Mouse (Mus musculus) erythroblast, embryonic 14.5 days (primary cell): ENCODE results near the gene Ccm2l. TPM values are rescaled to one million over a fixed set of nuclear protein-coding genes. Genes with fewer than 3 reads are reported as not detected.

Experiments used
- H3K27me3 ChIP-seq: 2 replicates; pipeline ENCODE4 v1.6.1; 2012; ENCODE audit warnings: inconsistent platforms; ENCODE audit not compliant: control insufficient read depth
- H3K36me3 ChIP-seq: 2 replicates; pipeline ENCODE4 v1.6.1; 2012; ENCODE audit warnings: mild to moderate bottlenecking, inconsistent platforms; ENCODE audit not compliant: control insufficient read depth
- H3K4me1 ChIP-seq: 2 replicates; pipeline ENCODE4 v1.6.1; 2012; ENCODE audit warnings: inconsistent platforms; ENCODE audit not compliant: control insufficient read depth
- H3K4me3 ChIP-seq: replicated peaks from 2 replicates; pipeline ENCODE3; 2012; ENCODE audit warnings: moderate library complexity, mild to moderate bottlenecking, inconsistent platforms
- H3K9me3 ChIP-seq: 2 replicates; pipeline ENCODE4 v1.6.1; 2012; ENCODE audit warnings: low read length, inconsistent platforms, mixed read lengths; ENCODE audit not compliant: control insufficient read depth
- GATA1 ChIP-seq: IDR thresholded peaks from 2 replicates; pipeline ENCODE4 v1.6.1; 2012; ENCODE audit warnings: low read length, inconsistent platforms, mixed read lengths
- TAL1 ChIP-seq: IDR thresholded peaks from 3 replicates; pipeline ENCODE4 v1.6.1; 2012; ENCODE audit warnings: low read length, inconsistent platforms, mixed read lengths
- polyA plus RNA-seq: library from polyadenylated mRNA; stranded (reverse); fragments of >175 nt; gene quantifications from 2 replicates; pipeline ENCODE4 v1.2.3, GENCODE M21; 2012

Gene Ccm2l
- polyA plus RNA-seq, 1 experiment, result not detected

GRCm38 (mm10) chr2:153051095-153051494 lies 14.7 kb upstream of the Ccm2l start:
- peaks cover 29% of the 10 kb centered on the region for H3K27me3 ChIP-seq
- TF ChIP-seq GATA1, result no peak
- no peak for TF ChIP-seq TAL1
- no peaks in the 10 kb centered on the region for H3K36me3 ChIP-seq
- H3K4me3 ChIP-seq, result no peak overlapping the region
- H3K4me1 ChIP-seq, result no peaks in the 10 kb centered on the region
- H3K9me3 ChIP-seq, result no peaks in the 10 kb centered on the region

- Histone ChIP-seq H3K4me1 (no peaks in the 10 kb centered on the region), H3K9me3 (no peaks in the 10 kb centered on the region), H3K4me3 (no peak overlapping the region), H3K27me3 (peaks cover 29% of the 10 kb centered on the region), H3K36me3 (no peaks in the 10 kb centered on the region)
- no peak for TF ChIP-seq GATA1
- TF ChIP-seq TAL1, result no peak
Observed at GRCm38 (mm10) chr2:153051537-153051936, 14.2 kb upstream of the Ccm2l start.

DNA sequence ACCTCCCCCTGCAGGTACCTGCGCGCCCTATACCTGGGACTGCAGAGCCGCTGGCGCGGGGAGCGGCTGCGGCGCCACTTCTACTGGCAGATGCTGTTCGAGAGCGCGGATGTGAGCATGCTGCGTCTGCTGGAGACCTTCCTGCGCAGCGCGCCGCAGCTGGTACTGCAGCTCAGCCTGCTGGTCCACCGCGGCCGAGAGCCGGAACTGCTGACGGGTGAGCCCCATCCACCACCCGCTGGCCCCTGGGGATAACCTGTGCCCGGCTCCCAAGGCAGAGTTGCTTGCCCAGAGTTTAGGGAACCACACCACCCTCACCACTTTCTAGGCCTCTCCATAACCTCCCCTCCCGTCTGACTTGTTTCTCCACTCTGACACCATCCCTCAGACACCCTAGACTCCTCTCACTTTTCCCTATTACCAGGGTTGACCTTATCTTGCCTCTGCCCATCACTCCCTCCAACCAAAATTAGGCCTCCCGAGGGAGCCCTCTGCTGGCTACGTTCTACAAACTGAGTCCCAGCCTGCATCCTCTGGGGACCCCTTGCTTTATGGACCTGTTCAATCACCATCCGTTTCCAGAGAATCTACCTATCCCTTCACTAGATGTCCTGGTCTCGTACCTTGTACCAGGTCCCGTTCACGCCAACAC lies 12.9 kb upstream of the Ccm2l start:
- Histone ChIP-seq H3K9me3 (no peaks in the 10 kb centered on the region), H3K36me3 (no peaks in the 10 kb centered on the region), H3K4me1 (no peaks in the 10 kb centered on the region), H3K27me3 (peaks cover 29% of the 10 kb centered on the region), H3K4me3 (no peak overlapping the region)
- TF ChIP-seq TAL1 (no peak), GATA1 (no peak)

GRCm38 (mm10) chr2:153053896-153054295 lies 11.9 kb upstream of the Ccm2l start:
- Histone ChIP-seq H3K4me1 (no peaks in the 10 kb centered on the region), H3K9me3 (no peaks in the 10 kb centered on the region), H3K4me3 (no peak overlapping the region), H3K36me3 (no peaks in the 10 kb centered on the region), H3K27me3 (peaks cover 29% of the 10 kb centered on the region)
- TF ChIP-seq TAL1 (no peak), GATA1 (no peak)

DNA sequence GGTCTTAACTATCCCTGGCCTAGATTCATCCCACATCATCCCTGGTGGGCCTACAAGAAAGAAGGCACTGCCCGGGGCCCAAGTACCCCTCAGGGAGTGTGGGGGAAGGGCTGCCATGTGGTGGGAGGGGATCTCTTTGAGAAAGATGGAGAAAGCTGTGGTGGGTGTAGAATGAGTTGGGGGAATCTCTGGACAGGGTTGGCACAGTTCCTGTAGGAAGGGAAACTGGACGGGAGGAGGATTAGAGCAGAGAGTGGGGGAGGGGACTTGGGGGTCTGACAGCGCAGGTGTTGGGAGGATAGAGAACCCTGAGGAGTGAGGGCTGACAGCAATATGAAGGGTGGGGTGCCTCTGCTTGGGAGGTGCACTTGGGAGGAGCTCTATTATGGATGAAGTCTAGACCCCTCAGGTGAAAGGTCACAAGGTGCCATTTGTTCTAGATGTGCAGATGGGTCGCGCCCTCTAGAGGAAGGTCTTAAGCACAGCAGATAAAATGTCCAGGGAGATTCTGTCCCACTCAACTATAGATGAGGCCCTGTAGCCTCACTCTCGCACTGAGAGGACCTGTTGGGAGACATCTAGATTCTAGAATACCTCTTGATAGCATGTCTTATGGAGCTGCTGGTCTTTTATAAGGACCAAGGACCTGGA lies 10.4 kb upstream of the Ccm2l start:
- H3K36me3 ChIP-seq, result no peaks in the 10 kb centered on the region
- TF ChIP-seq TAL1 (no peak), GATA1 (no peak)
- H3K4me1 ChIP-seq, result no peaks in the 10 kb centered on the region
- no peaks in the 10 kb centered on the region for H3K9me3 ChIP-seq
- no peak overlapping the region for H3K4me3 ChIP-seq
- H3K27me3 ChIP-seq, result peaks cover 29% of the 10 kb centered on the region

DNA sequence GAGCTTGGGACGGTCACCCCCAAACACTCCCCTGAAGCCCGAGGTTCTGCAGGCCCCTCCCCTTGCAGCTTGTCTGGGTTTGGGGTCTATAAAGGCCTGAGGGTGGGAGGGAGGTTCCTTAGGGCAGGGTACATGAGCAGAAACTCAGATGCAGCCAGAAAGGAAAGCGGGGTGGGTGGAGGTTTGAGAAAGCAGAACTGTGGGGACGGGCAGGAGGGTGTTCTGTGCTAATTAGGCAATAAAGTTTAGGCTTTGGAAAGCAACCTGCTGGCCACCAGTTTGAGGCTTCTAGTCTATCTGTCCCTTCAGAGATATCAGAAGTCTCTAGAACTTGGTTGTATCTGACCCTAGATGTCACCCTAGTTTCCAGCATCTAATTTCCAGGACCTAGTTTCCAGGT lies 7.4 kb upstream of the Ccm2l start:
- Histone ChIP-seq H3K36me3 (no peaks in the 10 kb centered on the region), H3K27me3 (peaks cover 6% of the 10 kb centered on the region), H3K4me1 (no peaks in the 10 kb centered on the region), H3K4me3 (no peak overlapping the region), H3K9me3 (no peaks in the 10 kb centered on the region)
- TF ChIP-seq GATA1 (no peak), TAL1 (no peak)

- TF ChIP-seq TAL1 (no peak), GATA1 (no peak)
- H3K9me3 ChIP-seq, result no peaks in the 10 kb centered on the region
- no peaks in the 10 kb centered on the region for H3K36me3 ChIP-seq
- H3K4me1 ChIP-seq, result no peaks in the 10 kb centered on the region
- no peaks in the 10 kb centered on the region for H3K27me3 ChIP-seq
- no peak overlapping the region for H3K4me3 ChIP-seq
Observed at GRCm38 (mm10) chr2:153060216-153060615, 5.5 kb upstream of the Ccm2l start.

DNA sequence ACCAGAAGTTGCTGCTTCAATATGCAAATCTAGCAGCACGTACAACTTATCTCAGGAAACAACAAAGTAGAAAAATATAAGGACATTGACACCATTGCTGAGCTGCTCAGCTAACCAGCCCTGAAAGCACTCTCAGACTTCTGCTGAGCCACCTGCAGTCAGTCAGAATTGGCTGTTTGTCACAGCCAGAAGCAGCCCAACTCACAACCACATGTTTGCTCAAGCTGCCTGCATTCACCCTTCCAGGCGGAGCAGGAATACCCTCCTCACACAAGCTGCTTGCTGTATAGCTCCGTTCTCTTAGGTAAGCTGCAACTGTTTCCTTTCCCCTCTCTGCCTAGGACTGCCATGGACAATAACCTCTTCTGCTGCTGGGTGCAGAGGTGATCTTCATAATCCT lies 2.4 kb upstream of the Ccm2l start:
- Histone ChIP-seq H3K36me3 (no peaks in the 10 kb centered on the region), H3K27me3 (peaks cover 3% of the 10 kb centered on the region; the same call in 1 of the 2 replicates), H3K9me3 (no peaks in the 10 kb centered on the region), H3K4me3 (no peak overlapping the region), H3K4me1 (no peaks in the 10 kb centered on the region)
- TF ChIP-seq TAL1 (no peak), GATA1 (no peak)

GRCm38 (mm10) chr2:153064190-153064970 lies 1.4 kb upstream of the Ccm2l start:
- Histone ChIP-seq H3K27me3 (peaks cover 3% of the 10 kb centered on the region; the same call in 1 of the 2 replicates), H3K4me1 (no peaks in the 10 kb centered on the region), H3K9me3 (no peaks in the 10 kb centered on the region), H3K36me3 (no peaks in the 10 kb centered on the region), H3K4me3 (no peak overlapping the region)
- TF ChIP-seq GATA1, result no peak
- TF ChIP-seq TAL1, result no peak
